Mouse (Mus musculus) lung, postnatal 0 days (tissue): ENCODE data around the gene Eras.
"Not testable (repeated sequence)": the region's sequence is repeated elsewhere in the genome, so short reads cannot be mapped to it uniquely, and the experiment has no call there.

Experiments
- CTCF ChIP-seq: IDR thresholded peaks from 2 replicates; pipeline ENCODE4 v1.5.1; 2016; ENCODE audit warnings: antibody characterized with exemption, mild to moderate bottlenecking
- EP300 ChIP-seq: IDR thresholded peaks from 2 replicates; pipeline ENCODE4 v1.6.1; 2016; ENCODE audit warnings: antibody characterized with exemption, mild to moderate bottlenecking, control low read depth

DNA sequence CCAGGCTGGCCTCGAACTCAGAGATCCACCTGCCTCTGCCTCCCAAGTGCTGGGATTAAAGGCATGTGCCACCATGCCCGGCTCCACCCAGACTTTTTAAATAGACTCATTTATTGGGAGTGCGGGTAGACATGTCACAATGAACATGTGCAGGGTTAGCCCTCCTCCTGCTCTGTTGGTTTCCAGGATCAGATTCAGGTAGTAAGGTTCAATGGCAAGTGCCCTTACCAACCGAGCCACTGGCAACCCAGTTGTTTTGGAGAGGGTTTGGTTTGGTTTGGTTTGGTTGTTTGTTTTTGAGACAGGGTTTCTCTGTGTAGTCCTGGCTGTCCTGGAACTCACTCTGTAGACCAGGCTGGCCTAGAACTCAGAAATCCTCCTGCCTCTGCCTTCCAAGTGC lies 19.2 kb downstream of the Eras start, which contains the start of gene Gm10490:
- TF ChIP-seq CTCF, EP300: not testable (repeated sequence)
